Mouse (Mus musculus): ENCODE data around the gene Zfp367. TPM values are rescaled to one million over a fixed set of nuclear protein-coding genes. Genes with fewer than 3 reads are reported as not detected.

The Zfp367 gene
- total and polyA plus RNA-seq, 2 experiments from 2014 or later = 4.1 to 9.1 TPM

DNA sequence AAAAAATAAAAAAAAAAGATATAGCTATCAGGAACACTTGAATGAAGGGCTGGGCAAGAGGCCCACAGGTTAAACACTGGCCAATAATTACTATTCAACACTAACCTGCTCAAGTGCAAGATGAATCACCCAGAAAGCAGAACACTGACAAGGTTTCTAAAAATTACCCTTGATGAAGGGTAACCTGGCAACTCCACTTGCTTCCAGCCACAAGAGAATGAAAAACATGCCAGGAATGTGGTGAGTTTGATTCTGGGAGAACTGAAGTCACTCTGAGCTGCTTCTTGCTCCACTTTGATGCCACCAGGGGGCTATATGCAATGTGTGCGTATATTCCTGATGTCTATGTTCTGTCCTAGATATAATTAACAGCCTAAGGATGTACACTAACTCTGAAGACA is 2.2 kb upstream of the Zfp367 start:
- WGBS = 17% methylated on average over 1 of the region's 1 CpGs
- H3K27ac ChIP-seq (ENCODE audit: low read depth, low read length) = no peak overlapping the region
- no peak overlapping the region for H3K9ac ChIP-seq
- ATAC-seq (no peak), DNase-seq (peak; percentile 4)
- peaks cover 3% of the 10 kb centered on the region; the same call in 1 of the 2 replicates for H3K4me1 ChIP-seq (ENCODE audit: insufficient read depth)
- no peak overlapping the region for H3K4me3 ChIP-seq (ENCODE audit: low read depth, low read length)
- H3K9me3 ChIP-seq (ENCODE audit: low read length) = no peaks in the 10 kb centered on the region
- no peak overlapping the region for H3K4me2 ChIP-seq (ENCODE audit: low read depth)
- H3K27me3 ChIP-seq (ENCODE audit: insufficient read depth, low read length) = peaks cover 7% of the 10 kb centered on the region; the same call in 1 of the 2 replicates
- H3K36me3 ChIP-seq (ENCODE audit: insufficient read depth) = no peaks in the 10 kb centered on the region
- peak; percentile 52 for TF ChIP-seq CTCF (IDR thresholded peaks at IDR 0.05; ENCODE audit: low read depth)

DNA sequence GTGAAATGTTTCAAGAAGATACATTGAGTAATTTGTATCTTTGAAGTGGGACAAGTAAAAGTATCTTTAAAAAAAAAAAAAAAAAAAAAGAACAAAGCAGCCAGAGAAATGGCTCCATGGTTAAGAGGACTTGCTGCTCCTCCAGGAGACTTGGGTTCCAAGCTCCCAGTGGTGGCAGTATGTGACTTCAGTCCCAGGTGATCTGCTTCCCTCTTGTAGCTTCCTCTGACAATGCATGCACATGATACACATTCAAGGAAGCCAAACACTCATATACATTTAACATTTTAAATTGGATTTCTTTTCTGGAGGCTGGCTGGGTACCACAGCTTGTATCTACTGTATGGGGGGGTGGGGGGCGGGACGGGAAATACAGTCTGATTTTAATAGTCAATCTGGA is 1.6 kb upstream of the Zfp367 start:
- Histone ChIP-seq H3K4me2 (ENCODE audit: low read depth) (no peak overlapping the region), H3K4me1 (ENCODE audit: insufficient read depth) (peaks cover 3% of the 10 kb centered on the region; the same call in 1 of the 2 replicates), H3K36me3 (ENCODE audit: insufficient read depth) (no peaks in the 10 kb centered on the region), H3K27me3 (ENCODE audit: insufficient read depth, low read length) (peaks cover 7% of the 10 kb centered on the region; the same call in 1 of the 2 replicates), H3K9ac (no peak overlapping the region), H3K27ac (ENCODE audit: low read depth, low read length) (no peak overlapping the region), H3K4me3 (ENCODE audit: low read depth, low read length) (no peak overlapping the region), H3K9me3 (ENCODE audit: low read length) (no peaks in the 10 kb centered on the region)
- DNase-seq (no peak), ATAC-seq (no peak)
- 55% methylated on average over 2 of the region's 2 CpGs for whole genome bisulfite sequencing
- no peak for TF ChIP-seq CTCF (IDR thresholded peaks at IDR 0.05; ENCODE audit: low read depth)

DNA sequence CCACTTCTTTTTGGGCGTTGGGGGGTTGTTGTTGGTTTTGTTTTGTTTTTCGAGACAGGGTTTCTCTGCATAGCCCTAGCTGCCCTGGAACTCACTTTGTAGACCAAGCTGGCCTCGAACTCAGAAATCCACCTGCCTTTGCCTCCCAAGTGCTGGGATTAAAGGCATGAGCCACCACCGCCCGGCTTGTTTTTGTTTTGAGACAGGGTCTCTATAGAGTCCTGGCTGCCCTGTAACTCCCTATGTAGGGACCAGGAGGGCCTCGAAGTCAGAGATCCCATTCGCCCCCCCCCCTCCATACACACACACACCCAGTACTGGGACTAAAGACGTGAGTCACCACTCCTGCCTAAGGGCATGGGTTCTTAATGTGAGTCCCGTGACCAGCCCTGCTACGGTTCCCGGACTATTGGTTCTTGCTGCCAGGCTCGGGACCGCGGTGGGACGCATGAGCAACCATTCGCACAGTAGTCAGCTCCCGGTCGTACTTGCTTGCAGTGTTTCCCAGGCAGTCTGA is 807 bp upstream of the Zfp367 start:
- no peaks in the 10 kb centered on the region for H3K9me3 ChIP-seq (ENCODE audit: low read length)
- TF ChIP-seq CTCF (IDR thresholded peaks at IDR 0.05; ENCODE audit: low read depth) = no peak
- DNase-seq = peak; percentile 10
- WGBS = 2% methylated on average over 18 of the region's 18 CpGs
- peak overlapping the region; percentile 82 for H3K4me3 ChIP-seq (ENCODE audit: low read depth, low read length)
- peaks cover 3% of the 10 kb centered on the region; the same call in 1 of the 2 replicates for H3K4me1 ChIP-seq (ENCODE audit: insufficient read depth)
- H3K36me3 ChIP-seq (ENCODE audit: insufficient read depth) = no peaks in the 10 kb centered on the region
- no peak overlapping the region for H3K27ac ChIP-seq (ENCODE audit: low read depth, low read length)
- peak; percentile 0; the same call in 1 of the 2 replicates for ATAC-seq
- peak overlapping the region; percentile 89 for H3K4me2 ChIP-seq (ENCODE audit: low read depth)
- no peak overlapping the region for H3K9ac ChIP-seq
- H3K27me3 ChIP-seq (ENCODE audit: insufficient read depth, low read length) = peaks cover 7% of the 10 kb centered on the region; the same call in 1 of the 2 replicates

DNA sequence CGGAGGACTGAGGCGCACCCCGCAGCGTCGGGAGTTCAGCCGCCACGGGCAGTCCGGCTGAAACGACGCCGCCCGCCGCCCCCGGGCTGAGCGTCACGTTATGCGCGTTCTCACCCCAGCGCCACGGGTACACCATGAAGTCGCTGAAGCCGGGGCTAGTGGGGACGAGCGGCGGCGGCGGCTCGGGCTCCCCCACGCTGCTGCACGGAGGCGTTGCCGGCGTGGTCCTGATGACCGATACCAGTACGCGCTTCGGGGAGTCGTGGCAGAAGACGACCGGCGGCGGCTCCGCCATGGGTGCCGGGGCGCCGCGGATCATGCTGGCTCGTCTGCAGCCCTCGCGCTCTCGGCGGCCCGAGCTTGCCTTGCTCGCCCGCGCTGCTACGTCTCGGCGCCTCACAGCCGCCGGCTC is 325 bp downstream of the Zfp367 start:
- ATAC-seq (peak; percentile 54), DNase-seq (no peak)
- peak; percentile 32 for TF ChIP-seq CTCF (IDR thresholded peaks at IDR 0.05; ENCODE audit: low read depth)

DNA sequence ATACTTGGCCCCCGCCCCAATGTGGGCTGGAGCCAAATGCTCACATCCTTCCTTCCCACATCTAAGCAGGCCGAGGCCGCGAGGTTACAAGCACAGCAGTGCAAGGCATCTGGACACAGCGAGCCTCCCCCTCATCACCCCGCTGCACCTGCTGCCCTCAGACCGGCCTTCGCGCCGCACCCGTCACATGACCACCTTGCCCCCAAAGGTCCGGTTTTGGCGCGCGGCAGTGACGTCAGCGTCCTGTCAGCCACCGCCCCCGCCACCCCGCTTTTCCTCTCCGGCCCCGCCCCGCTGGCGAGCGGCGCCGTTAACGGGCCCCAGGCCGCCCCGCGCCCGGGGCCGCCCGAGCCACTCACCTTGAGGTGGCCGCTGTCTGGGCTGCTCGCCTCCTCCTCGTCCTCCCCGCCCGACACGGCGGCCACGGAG is 747 bp downstream of the Zfp367 start:
- peak; percentile 73 for DNase-seq
- H3K36me3 ChIP-seq (ENCODE audit: insufficient read depth) = no peaks in the 10 kb centered on the region
- peak overlapping the region; percentile 62 for H3K9ac ChIP-seq
- no peak for TF ChIP-seq CTCF (IDR thresholded peaks at IDR 0.05; ENCODE audit: low read depth)
- peak overlapping the region; percentile 62 for H3K27ac ChIP-seq (ENCODE audit: low read depth, low read length)
- peak; percentile 4 for ATAC-seq
- under 1% methylated on average over 35 of the region's 42 CpGs for WGBS
- peak overlapping the region; percentile 89 for H3K4me2 ChIP-seq (ENCODE audit: low read depth)
- peaks cover 7% of the 10 kb centered on the region; the same call in 1 of the 2 replicates for H3K27me3 ChIP-seq (ENCODE audit: insufficient read depth, low read length)
- H3K4me1 ChIP-seq (ENCODE audit: insufficient read depth) = peaks cover 3% of the 10 kb centered on the region; the same call in 1 of the 2 replicates
- peak overlapping the region; percentile 82 for H3K4me3 ChIP-seq (ENCODE audit: low read depth, low read length)
- H3K9me3 ChIP-seq (ENCODE audit: low read length) = no peaks in the 10 kb centered on the region

More for the DNA sequence above, 325 bp downstream of the Zfp367 start:
- H3K36me3 ChIP-seq (ENCODE audit: insufficient read depth) = no peaks in the 10 kb centered on the region
- peaks cover 7% of the 10 kb centered on the region; the same call in 1 of the 2 replicates for H3K27me3 ChIP-seq (ENCODE audit: insufficient read depth, low read length)
- WGBS = 2% methylated on average over 59 of the region's 61 CpGs
- peaks cover 3% of the 10 kb centered on the region; the same call in 1 of the 2 replicates for H3K4me1 ChIP-seq (ENCODE audit: insufficient read depth)
- peak overlapping the region; percentile 82 for H3K4me3 ChIP-seq (ENCODE audit: low read depth, low read length)
- H3K9me3 ChIP-seq (ENCODE audit: low read length) = no peaks in the 10 kb centered on the region
- H3K4me2 ChIP-seq (ENCODE audit: low read depth) = peak overlapping the region; percentile 89
- H3K9ac ChIP-seq = peak overlapping the region; percentile 62
- H3K27ac ChIP-seq (ENCODE audit: low read depth, low read length) = peak overlapping the region; percentile 62

DNA sequence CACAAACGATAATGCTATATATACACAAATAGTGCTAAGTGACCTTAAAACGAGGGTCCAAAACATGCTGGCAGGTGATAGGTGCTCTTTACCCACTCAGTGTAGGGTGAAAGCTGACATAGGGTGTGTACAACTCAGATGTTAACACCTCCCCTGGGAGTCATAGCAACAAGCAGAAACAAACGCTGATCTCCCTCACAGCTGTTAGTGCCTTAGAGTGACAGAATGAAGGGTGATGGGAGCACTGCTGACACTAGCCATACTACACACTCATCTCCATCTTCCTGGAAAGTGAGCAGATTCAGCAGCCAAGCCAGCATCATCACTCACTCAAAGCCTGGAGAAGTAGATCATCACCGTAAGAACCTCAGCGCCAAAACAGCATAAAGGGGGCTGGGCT is 2.9 kb downstream of the Zfp367 start:
- no peaks in the 10 kb centered on the region for H3K36me3 ChIP-seq (ENCODE audit: insufficient read depth)
- no peak overlapping the region for H3K4me3 ChIP-seq (ENCODE audit: low read depth, low read length)
- H3K4me2 ChIP-seq (ENCODE audit: low read depth) = no peak overlapping the region
- no peak overlapping the region for H3K9ac ChIP-seq
- peaks cover 3% of the 10 kb centered on the region; the same call in 1 of the 2 replicates for H3K4me1 ChIP-seq (ENCODE audit: insufficient read depth)
- H3K27me3 ChIP-seq (ENCODE audit: insufficient read depth, low read length) = 0 out of 2 replicates have a peak, but pooled peaks cover 4% of the 10 kb centered on the region
- DNase-seq = no peak
- no peaks in the 10 kb centered on the region for H3K9me3 ChIP-seq (ENCODE audit: low read length)
- no peak overlapping the region for H3K27ac ChIP-seq (ENCODE audit: low read depth, low read length)
- no peak for ATAC-seq
- 68% methylated on average over 5 of the region's 5 CpGs for WGBS
- no peak for TF ChIP-seq CTCF (IDR thresholded peaks at IDR 0.05; ENCODE audit: low read depth)

DNA sequence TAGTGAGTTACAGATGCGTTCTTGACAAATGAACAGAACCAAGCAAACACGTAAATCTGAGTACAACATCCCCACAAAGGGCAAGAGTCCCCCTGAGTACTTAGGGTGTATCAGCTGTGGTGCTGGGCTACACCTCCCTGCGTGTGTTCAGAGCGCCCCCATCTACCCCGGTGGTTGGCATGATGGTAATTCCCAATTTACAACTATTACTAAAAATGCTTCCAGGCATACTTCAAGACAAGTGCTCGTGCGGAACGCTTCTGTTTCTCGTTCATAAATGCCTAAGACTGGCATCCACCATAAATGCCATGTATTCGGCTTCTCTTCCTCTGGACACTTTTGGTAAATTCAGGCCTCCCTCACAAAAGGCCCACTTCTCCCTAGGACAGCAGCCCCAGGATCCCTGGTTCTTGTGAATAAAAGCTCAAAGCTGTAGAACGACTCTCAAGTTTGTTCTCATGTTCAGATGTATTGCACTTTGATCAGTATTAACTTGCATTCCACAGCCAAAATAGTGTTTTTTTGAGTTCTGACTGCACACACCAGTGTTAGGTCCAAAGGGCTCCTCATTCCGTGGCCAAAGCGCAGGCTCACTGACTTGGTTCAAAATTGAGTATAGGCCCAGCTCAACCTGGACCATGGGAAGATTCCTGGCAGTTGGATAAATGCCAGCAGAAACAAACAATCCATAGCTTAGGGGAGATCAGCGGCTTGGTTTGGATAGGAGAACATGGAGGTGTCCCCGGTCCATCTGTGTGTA is 23.2 kb downstream of the Zfp367 start:
- H3K27me3 ChIP-seq (ENCODE audit: insufficient read depth, low read length) = no peaks in the 10 kb centered on the region
- peak; percentile 48 for TF ChIP-seq CTCF (IDR thresholded peaks at IDR 0.05; ENCODE audit: low read depth)
- H3K27ac ChIP-seq (ENCODE audit: low read depth, low read length) = no peak overlapping the region
- H3K4me2 ChIP-seq (ENCODE audit: low read depth) = peak overlapping the region; percentile 84
- H3K9me3 ChIP-seq (ENCODE audit: low read length) = no peaks in the 10 kb centered on the region
- H3K4me1 ChIP-seq (ENCODE audit: insufficient read depth) = no peaks in the 10 kb centered on the region
- ATAC-seq = peak; percentile 71
- peak; percentile 33 for DNase-seq
- 41% methylated on average over 15 of the region's 15 CpGs for WGBS
- peak overlapping the region; percentile 46 for H3K4me3 ChIP-seq (ENCODE audit: low read depth, low read length)
- H3K9ac ChIP-seq = peak overlapping the region; percentile 50
- H3K36me3 ChIP-seq (ENCODE audit: insufficient read depth) = no peaks in the 10 kb centered on the region
